8 mouse cellular contexts compared by ENCODE assay signal in genomic region chr19:6061021-6061533, GRCm38 (mm10). TPM values are rescaled to one million over a fixed set of nuclear protein-coding genes. Genes with fewer than 3 reads are reported as not detected.
DNase-seq lines count a peak whose midpoint lies in the region; ATAC-seq lines count a peak whose summit lies in the region.

TSS of gene Znhit2 (plus strand) at chr19:6061192.

- H3K4me2 ChIP-seq in heart, embryonic 14.5 days (ENCODE audit: low read length) = peak within 1 kb of the TSS; percentile 98
- H3K4me2 ChIP-seq in liver, embryonic 13.5 days = peak within 1 kb of the TSS; percentile 100

- ATAC-seq in CD4-positive, CD25-positive, alpha-beta regulatory T cell, adult 4 months = peak; percentile 82
- peak; percentile 61 for ATAC-seq in heart, embryonic 14.5 days (ENCODE audit: insufficient number of reproducible peaks, insufficient read depth, low FRiP score, low read depth)
- peak; percentile 74 for ATAC-seq in liver, embryonic 13.5 days (ENCODE audit: low read depth)

- peaks cover 19% of the 10 kb centered on the region for H3K36me3 ChIP-seq in heart, embryonic 14.5 days (ENCODE audit: control insufficient read depth, insufficient read depth, low read length)
- peaks cover 22% of the 10 kb centered on the region for H3K36me3 ChIP-seq in liver, embryonic 13.5 days

- peaks cover 7% of the 10 kb centered on the region for H3K4me1 ChIP-seq in brown adipose tissue, adult 24 weeks (ENCODE audit: control insufficient read depth, insufficient read depth, insufficient read length, low read length)
- H3K4me1 ChIP-seq in heart, embryonic 14.5 days (ENCODE audit: control insufficient read depth in 2 of 2, insufficient read depth in 2 of 2, low read length in 2 of 2) = peaks cover 9 to 33% of the 10 kb centered on the region in 2 experiments
- H3K4me1 ChIP-seq in liver, embryonic 13.5 days (replicated peaks) = peaks cover 60% of the 10 kb centered on the region

- no peaks in the 10 kb centered on the region for H3K27me3 ChIP-seq in heart, embryonic 14.5 days (ENCODE audit: control insufficient read depth, insufficient read depth, low read length)
- H3K27me3 ChIP-seq in liver, embryonic 13.5 days = no peaks in the 10 kb centered on the region

- peak within 1 kb of the TSS; percentile 90 for H3K4me3 ChIP-seq in brown adipose tissue, adult 24 weeks (ENCODE audit: insufficient read depth, low read depth, low read length)
- H3K4me3 ChIP-seq in heart, embryonic 14.5 days (ENCODE audit: control insufficient read depth in 1 of 2, insufficient read depth in 1 of 2, low read depth in 1 of 2, low read length in 2 of 2) = peak within 1 kb of the TSS; percentile 70 to 91
- peak within 1 kb of the TSS; percentile 81 for H3K4me3 ChIP-seq in liver, embryonic 13.5 days (replicated peaks)

- no peaks in the 10 kb centered on the region for H3K9me3 ChIP-seq in heart, embryonic 14.5 days (ENCODE audit: control insufficient read depth, low read length)
- H3K9me3 ChIP-seq in liver, embryonic 13.5 days (replicated peaks) = no peaks in the 10 kb centered on the region

- under 1% methylated on average over 58 of the region's 58 CpGs for WGBS in heart, embryonic 14.5 days
- under 1% methylated on average over 58 of the region's 58 CpGs for WGBS in liver, embryonic 13.5 days (ENCODE audit: insufficient replicate concordance)

- DNase-seq in fibroblast of lung, adult 2 months (ENCODE audit: low read depth) = peak; percentile 91
- DNase-seq in kidney, postnatal 14 days = peak; percentile 96
- peak; percentile 87 for DNase-seq in liver, embryonic 13.5 days
- peak; percentile 91 for DNase-seq in neural tube, embryonic 10.5 days (ENCODE audit: extremely low spot score, low spot score)
- DNase-seq in telencephalon, adult 2 months (ENCODE audit: low read depth, low spot score) = peak; percentile 94

- peak within 1 kb of the TSS; percentile 53 for H3K27ac ChIP-seq in brown adipose tissue, adult 24 weeks (replicated peaks; ENCODE audit: low read depth, low read length)
- H3K27ac ChIP-seq in heart, embryonic 14.5 days (replicated peaks in 1 of 2; ENCODE audit: control insufficient read depth in 1 of 2, insufficient read depth in 1 of 2, low read depth in 2 of 2, low read length in 2 of 2) = peak within 1 kb of the TSS; percentile 81 to 94
- peak within 1 kb of the TSS; percentile 96 for H3K27ac ChIP-seq in liver, embryonic 13.5 days

- peak within 1 kb of the TSS; percentile 96 for H3K9ac ChIP-seq in heart, embryonic 14.5 days (ENCODE audit: low read length)
- peak within 1 kb of the TSS; percentile 93 for H3K9ac ChIP-seq in liver, embryonic 13.5 days

RNA-seq across cellular contexts. Expression of gene Znhit2, which starts in this region (rescaled TPM):
- 1 to 10 TPM; 5.7 to 6.7 TPM for polyA plus RNA-seq in CD4-positive, CD25-positive, alpha-beta regulatory T cell, adult 4 months (2017; shearing (Covaris generic))
- 9.8 and 11.3 TPM in 2 replicates for polyA plus RNA-seq in brown adipose tissue, adult 24 weeks (2012; ENCODE audit: insufficient read depth, insufficient read length, missing spikeins)
- polyA plus RNA-seq in heart, embryonic 14.5 days (2014; fragmentation: Nextera tagmentation; extraction: Ambion mirVana) = 25.5 and 25.6 TPM in 2 replicates
- polyA plus RNA-seq in liver, embryonic 13.5 days (2015; fragmentation: Nextera tagmentation; extraction: Ambion mirVana) = 22.1 and 23.2 TPM in 2 replicates

Comparison
In these comparisons a context has a peak if more than half of its experiments do, and no peak if none do; other contexts are left out.
1. Peak in every context shown above with its lines: DNase-seq, ATAC-seq, H3K4me3 ChIP-seq and H3K27ac ChIP-seq.